Mouse (Mus musculus): ENCODE measurements around the gene Gapdh. TPM values are rescaled to one million over a fixed set of nuclear protein-coding genes. Genes with fewer than 3 reads are reported as not detected.

Gapdh gene
- polyA plus RNA-seq, 1 experiment from 2014 or later = 1,954 TPM

DNA sequence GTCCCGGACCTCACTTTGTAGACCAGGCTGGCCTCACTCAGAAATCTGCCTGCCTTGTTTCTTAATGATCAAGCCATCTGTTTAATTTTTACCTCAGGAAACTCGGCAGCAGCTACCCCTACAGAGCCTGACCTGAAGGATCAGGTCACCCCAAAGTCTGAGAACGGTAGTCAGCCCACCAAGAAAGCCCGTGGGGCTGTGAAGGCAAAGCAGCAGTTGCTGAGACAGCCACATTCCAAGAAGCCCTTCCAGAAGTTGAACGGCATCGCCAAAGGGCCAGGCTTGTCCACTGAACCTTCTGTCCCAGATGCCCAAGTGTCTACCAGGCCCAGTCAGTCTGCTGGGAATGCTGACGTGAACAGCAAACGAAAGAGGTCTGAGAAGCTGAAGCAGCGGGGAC is 22.4 kb downstream of the Gapdh start:
- TF ChIP-seq CTCF (IDR thresholded peaks at IDR 0.05; ENCODE audit: low read depth) = no peak
- H3K27ac ChIP-seq (ENCODE audit: low read depth) = no peak overlapping the region
- ATAC-seq (ENCODE audit: insufficient read depth) (no peak), DNase-seq (no peak)
- H3K4me2 ChIP-seq = no peak overlapping the region
- H3K27me3 ChIP-seq (ENCODE audit: insufficient read depth, low read length) = no peaks in the 10 kb centered on the region
- peaks cover 10% of the 10 kb centered on the region; the same call in 1 of the 2 replicates for H3K4me1 ChIP-seq (ENCODE audit: insufficient read depth)
- H3K36me3 ChIP-seq (ENCODE audit: insufficient read depth) = peaks cover 56% of the 10 kb centered on the region
- WGBS = 77% methylated on average over 9 of the region's 9 CpGs
- no peaks in the 10 kb centered on the region for H3K9me3 ChIP-seq (ENCODE audit: low read depth, low read length)
- no peak overlapping the region for H3K9ac ChIP-seq
- no peak overlapping the region for H3K4me3 ChIP-seq (ENCODE audit: low read depth, low read length)

DNA sequence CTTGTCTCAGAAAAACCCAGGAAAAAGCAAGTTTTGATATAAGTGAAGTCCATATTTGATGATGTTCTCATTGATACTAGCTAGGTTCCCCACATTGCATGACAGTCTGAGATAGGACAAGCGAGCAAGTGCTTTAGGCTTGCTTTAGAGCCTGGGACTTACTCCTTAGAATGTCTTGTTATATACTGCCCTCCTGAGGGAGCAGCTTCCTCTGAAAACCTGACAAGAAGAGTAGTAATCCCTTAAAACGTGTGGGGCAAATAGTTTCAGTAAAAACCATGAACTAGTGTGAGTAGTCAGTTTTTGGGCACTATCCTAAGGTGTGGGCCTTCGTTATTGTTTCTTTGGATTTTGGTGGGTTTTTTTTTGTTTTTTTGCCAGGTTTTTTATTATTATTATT is 23.1 kb downstream of the Gapdh start:
- ATAC-seq (ENCODE audit: insufficient read depth) (no peak), DNase-seq (no peak)
- Histone ChIP-seq H3K4me3 (ENCODE audit: low read depth, low read length) (no peak overlapping the region), H3K4me2 (no peak overlapping the region), H3K36me3 (ENCODE audit: insufficient read depth) (peaks cover 64% of the 10 kb centered on the region), H3K9me3 (ENCODE audit: low read depth, low read length) (no peaks in the 10 kb centered on the region), H3K9ac (no peak overlapping the region), H3K27ac (ENCODE audit: low read depth) (no peak overlapping the region), H3K27me3 (ENCODE audit: insufficient read depth, low read length) (no peaks in the 10 kb centered on the region), H3K4me1 (ENCODE audit: insufficient read depth) (0 out of 2 replicates have a peak, but pooled peaks cover 10% of the 10 kb centered on the region)
- 71% methylated on average over 3 of the region's 3 CpGs for WGBS
- no peak for TF ChIP-seq CTCF (IDR thresholded peaks at IDR 0.05; ENCODE audit: low read depth)

DNA sequence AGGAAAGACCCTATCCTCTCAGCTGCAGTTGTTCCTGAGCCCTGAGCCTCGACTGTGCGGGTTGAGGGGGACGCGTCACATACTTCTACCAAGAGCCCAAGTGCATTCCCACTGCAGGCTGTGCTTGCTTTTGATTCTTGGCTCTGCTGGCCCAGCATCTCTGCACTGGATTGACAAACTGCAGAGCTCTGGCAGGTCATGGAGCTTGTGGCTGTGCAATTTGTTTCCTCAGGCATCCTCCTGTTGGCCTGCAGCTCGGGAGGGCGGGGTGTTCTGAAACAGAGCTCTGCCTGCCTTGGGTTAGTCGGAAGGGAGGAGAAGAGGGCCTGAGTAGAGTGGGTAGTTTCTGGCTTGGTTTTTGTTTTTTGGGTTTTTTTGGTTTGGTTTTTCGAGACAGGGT is 23.8 kb downstream of the Gapdh start:
- H3K36me3 ChIP-seq (ENCODE audit: insufficient read depth) = peaks cover 70% of the 10 kb centered on the region
- WGBS = 85% methylated on average over 8 of the region's 8 CpGs

DNA sequence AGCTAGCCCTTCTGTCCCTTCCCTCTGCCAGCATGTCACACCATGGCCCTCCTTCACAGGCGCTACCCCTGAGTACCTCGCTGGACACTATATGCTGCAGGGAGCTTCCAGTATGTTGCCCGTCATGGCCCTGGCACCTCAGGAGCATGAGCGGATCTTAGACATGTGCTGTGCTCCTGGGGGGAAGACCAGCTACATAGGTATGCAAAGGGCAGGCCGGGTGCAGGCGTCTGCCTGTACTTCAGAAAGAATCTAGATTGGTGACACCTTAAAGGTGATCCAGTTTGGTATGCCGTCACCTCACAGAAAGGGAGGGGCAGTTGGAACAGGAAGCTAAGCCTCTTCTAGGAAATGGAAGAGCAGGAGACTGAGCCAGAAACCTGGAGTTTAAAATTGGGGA is 26.5 kb downstream of the Gapdh start:
- Histone ChIP-seq H3K27ac (ENCODE audit: low read depth) (no peak overlapping the region), H3K36me3 (ENCODE audit: insufficient read depth) (peaks cover 96% of the 10 kb centered on the region), H3K4me2 (no peak overlapping the region), H3K9ac (no peak overlapping the region), H3K4me1 (ENCODE audit: insufficient read depth) (no peaks in the 10 kb centered on the region), H3K4me3 (ENCODE audit: low read depth, low read length) (no peak overlapping the region), H3K9me3 (ENCODE audit: low read depth, low read length) (no peaks in the 10 kb centered on the region), H3K27me3 (ENCODE audit: insufficient read depth, low read length) (no peaks in the 10 kb centered on the region)
- ATAC-seq (ENCODE audit: insufficient read depth) = no peak
- no peak for TF ChIP-seq CTCF (IDR thresholded peaks at IDR 0.05; ENCODE audit: low read depth)
- DNase-seq = no peak
- 93% methylated on average over 7 of the region's 7 CpGs for WGBS

More for the DNA sequence above, 23.8 kb downstream of the Gapdh start:
- Histone ChIP-seq H3K9ac (no peak overlapping the region), H3K27ac (ENCODE audit: low read depth) (no peak overlapping the region), H3K4me2 (no peak overlapping the region), H3K27me3 (ENCODE audit: insufficient read depth, low read length) (no peaks in the 10 kb centered on the region), H3K9me3 (ENCODE audit: low read depth, low read length) (no peaks in the 10 kb centered on the region), H3K4me1 (ENCODE audit: insufficient read depth) (0 out of 2 replicates have a peak, but pooled peaks cover 10% of the 10 kb centered on the region), H3K4me3 (ENCODE audit: low read depth, low read length) (no peak overlapping the region)
- ATAC-seq (ENCODE audit: insufficient read depth) (no peak), DNase-seq (no peak)
- no peak for TF ChIP-seq CTCF (IDR thresholded peaks at IDR 0.05; ENCODE audit: low read depth)

DNA sequence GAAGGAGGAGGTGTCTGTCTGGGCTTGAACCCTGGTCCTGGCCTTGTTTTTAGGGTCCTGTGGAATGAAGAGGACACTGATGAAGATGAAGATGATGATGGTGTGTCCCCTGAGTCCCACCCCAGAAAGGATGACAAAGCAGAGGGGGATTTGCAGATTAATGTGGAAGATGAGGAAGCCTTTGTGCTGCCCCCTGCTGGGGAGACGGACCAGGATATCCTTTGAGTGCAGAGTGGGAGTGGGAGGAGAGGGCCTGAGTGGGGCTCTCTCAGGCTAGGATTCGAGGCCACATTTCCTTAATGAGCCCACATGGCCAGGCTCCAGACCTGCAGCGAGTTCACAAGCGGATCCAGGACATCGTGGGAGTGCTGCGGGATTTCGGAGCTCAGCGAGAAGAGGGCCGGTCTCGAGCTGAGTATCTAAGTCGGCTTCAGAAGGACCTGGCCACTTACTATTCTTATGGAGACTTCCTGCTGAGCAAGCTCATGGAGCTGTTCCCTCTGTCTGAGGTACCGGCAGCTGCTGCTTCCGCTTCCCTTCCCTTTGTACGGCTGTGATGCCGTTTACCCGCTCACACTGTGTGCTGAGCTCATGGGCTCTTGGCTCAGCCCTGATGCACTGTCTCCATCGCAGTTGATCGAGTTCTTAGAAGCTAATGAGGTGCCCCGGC is 29.1 kb downstream of the Gapdh start:
- Histone ChIP-seq H3K4me3 (ENCODE audit: low read depth, low read length) (no peak overlapping the region), H3K4me2 (no peak overlapping the region), H3K27me3 (ENCODE audit: insufficient read depth, low read length) (no peaks in the 10 kb centered on the region), H3K9me3 (ENCODE audit: low read depth, low read length) (no peaks in the 10 kb centered on the region), H3K27ac (ENCODE audit: low read depth) (no peak overlapping the region), H3K4me1 (ENCODE audit: insufficient read depth) (no peaks in the 10 kb centered on the region), H3K36me3 (ENCODE audit: insufficient read depth) (peaks cover 90% of the 10 kb centered on the region), H3K9ac (no peak overlapping the region)
- ATAC-seq (ENCODE audit: insufficient read depth) (no peak), DNase-seq (peak; percentile 60)
- whole genome bisulfite sequencing = 88% methylated on average over 19 of the region's 19 CpGs
- TF ChIP-seq CTCF (IDR thresholded peaks at IDR 0.05; ENCODE audit: low read depth) = peak; percentile 61

DNA sequence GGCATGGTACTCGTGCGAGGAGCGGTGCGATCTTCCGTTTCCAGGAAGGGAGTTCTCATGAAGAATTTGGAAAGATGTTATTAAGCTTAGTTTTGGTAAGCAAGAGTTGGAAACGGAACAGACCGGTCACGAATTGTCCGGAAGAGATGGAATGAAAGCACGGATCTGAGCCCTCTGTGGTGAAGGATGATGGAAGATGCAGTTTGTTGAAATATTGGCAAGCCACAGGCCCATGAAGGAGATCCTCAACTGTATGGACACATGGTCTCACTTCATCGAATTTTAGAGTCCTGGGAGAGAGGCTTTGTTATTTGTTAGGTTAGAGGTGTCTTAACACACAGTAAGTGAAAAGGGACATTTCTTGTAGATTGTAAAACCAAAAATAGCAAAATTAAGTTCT is 33.8 kb downstream of the Gapdh start:
- H3K4me3 ChIP-seq (ENCODE audit: low read depth, low read length) = peak overlapping the region; percentile 94
- no peak for TF ChIP-seq CTCF (IDR thresholded peaks at IDR 0.05; ENCODE audit: low read depth)
- WGBS = 4% methylated on average over 11 of the region's 11 CpGs
- H3K27me3 ChIP-seq (ENCODE audit: insufficient read depth, low read length) = no peaks in the 10 kb centered on the region
- ATAC-seq (ENCODE audit: insufficient read depth) (no peak), DNase-seq (no peak)
- H3K36me3 ChIP-seq (ENCODE audit: insufficient read depth) = peaks cover 79% of the 10 kb centered on the region
- H3K9ac ChIP-seq = peak overlapping the region; percentile 81
- H3K4me1 ChIP-seq (ENCODE audit: insufficient read depth) = no peaks in the 10 kb centered on the region
- peak overlapping the region; percentile 82 for H3K4me2 ChIP-seq
- H3K9me3 ChIP-seq (ENCODE audit: low read depth, low read length) = no peaks in the 10 kb centered on the region
- H3K27ac ChIP-seq (ENCODE audit: low read depth) = no peak overlapping the region

DNA sequence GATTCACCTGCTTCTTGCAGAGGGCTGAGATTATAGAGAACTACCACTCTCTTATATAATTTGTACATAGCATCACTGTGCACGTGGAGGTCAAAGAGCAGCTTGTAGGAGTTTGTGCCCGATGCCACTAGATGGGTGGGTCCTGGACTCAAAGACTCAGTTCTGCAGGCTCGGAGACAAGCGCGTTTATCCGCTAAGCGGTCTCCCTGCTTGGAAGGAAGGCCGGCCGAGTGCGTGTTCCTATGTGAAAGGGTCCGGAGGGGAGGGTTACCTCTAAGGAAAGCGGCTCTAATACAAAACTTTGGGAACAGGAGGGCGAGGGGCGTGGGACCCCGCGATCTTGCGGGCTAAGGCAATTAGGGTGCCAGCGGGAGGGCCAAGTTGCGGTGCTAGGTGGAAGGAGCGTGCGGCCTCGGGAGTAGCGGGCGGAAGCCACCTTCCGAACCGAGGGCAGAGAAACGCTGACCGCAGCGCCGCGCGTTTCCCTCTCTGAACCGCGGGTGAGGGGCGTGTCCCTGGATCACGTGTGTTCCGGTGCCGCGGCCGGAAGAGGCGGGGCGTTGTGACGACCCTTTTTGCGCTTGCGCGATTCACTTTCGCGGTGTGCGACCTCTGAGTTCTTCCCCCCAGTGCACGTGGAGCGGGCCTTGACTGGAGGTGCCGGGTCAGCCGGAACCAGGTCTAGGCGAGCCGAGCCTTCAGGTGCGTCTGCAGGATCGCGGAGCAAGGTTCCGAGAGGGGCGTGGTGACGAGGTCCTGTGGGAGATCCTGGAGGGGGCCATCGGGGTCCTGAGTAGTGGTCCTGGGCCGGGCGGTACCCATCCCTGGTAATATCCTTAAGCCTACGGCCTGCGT is 34.7 kb downstream of the Gapdh start, which contains the start of gene Nop2:
Gene Nop2 (plus strand): TSS at position 608 of the 855 bp plus-strand sequence.
- TF ChIP-seq CTCF (IDR thresholded peaks at IDR 0.05; ENCODE audit: low read depth) = no peak
- H3K4me1 ChIP-seq (ENCODE audit: insufficient read depth) = no peaks in the 10 kb centered on the region
- H3K36me3 ChIP-seq (ENCODE audit: insufficient read depth) = peaks cover 80% of the 10 kb centered on the region
- H3K27ac ChIP-seq (ENCODE audit: low read depth) = peak within 1 kb of the TSS; percentile 87
- H3K4me3 ChIP-seq (ENCODE audit: low read depth, low read length) = peak within 1 kb of the TSS; percentile 94
- H3K4me2 ChIP-seq = peak within 1 kb of the TSS; percentile 82
- H3K9me3 ChIP-seq (ENCODE audit: low read depth, low read length) = no peaks in the 10 kb centered on the region
- no peaks in the 10 kb centered on the region for H3K27me3 ChIP-seq (ENCODE audit: insufficient read depth, low read length)
- ATAC-seq (ENCODE audit: insufficient read depth) (peak; percentile 94), DNase-seq (peak; percentile 99)
- WGBS = under 1% methylated on average over 66 of the region's 66 CpGs
- H3K9ac ChIP-seq = peak within 1 kb of the TSS; percentile 81
